Mouse (Mus musculus) stomach, postnatal 0 days (tissue): ENCODE measurements around the gene Astn1. TPM values are rescaled to one million over a fixed set of nuclear protein-coding genes. Genes with fewer than 3 reads are reported as not detected.

Experiments used
- ATAC-seq: fragments of 200-750 bp; cut with Nextera tagmentation; 2 replicates; pipeline ENCODE4 v1.8.0; 2017; ENCODE audit not compliant: low FRiP score, low TSS enrichment
- DNase-seq: peaks from one replicate; pipeline ENCODE4 v3.0.0-alpha.2; 2016; ENCODE audit warnings: low spot score
- H3K27ac ChIP-seq: fragments of 300-500 bp; sonication (generic); replicated peaks from 2 replicates; pipeline ENCODE4 v1.5.1; 2014; ENCODE audit warnings: mild to moderate bottlenecking, control low read depth
- H3K27me3 ChIP-seq: fragments of 300-500 bp; sonication (generic); 2 replicates; pipeline ENCODE4 v1.6.1; 2014; ENCODE audit warnings: low read length; ENCODE audit not compliant: control insufficient read depth, insufficient read depth
- H3K36me3 ChIP-seq: fragments of 300-500 bp; sonication (generic); 2 replicates; pipeline ENCODE4 v1.6.1; 2014; ENCODE audit warnings: low read length, mixed read lengths; ENCODE audit not compliant: control insufficient read depth, insufficient read depth
- H3K4me1 ChIP-seq: fragments of 300-500 bp; sonication (generic); replicated peaks from 2 replicates; pipeline ENCODE4 v1.6.1; 2014; ENCODE audit warnings: antibody characterized with exemption; ENCODE audit not compliant: control insufficient read depth, insufficient read depth
- H3K4me2 ChIP-seq: fragments of 300-500 bp; sonication (generic); replicated peaks from 2 replicates; pipeline ENCODE4 v1.6.1; 2014; ENCODE audit warnings: low read depth, mild to moderate bottlenecking, control low read depth, moderate library complexity
- H3K4me3 ChIP-seq: fragments of 300-500 bp; sonication (generic); 2 replicates; pipeline ENCODE4 v1.5.1; 2014; ENCODE audit warnings: low read depth, low read length, control low read depth
- H3K9ac ChIP-seq: fragments of 300-500 bp; sonication (generic); 2 replicates; pipeline ENCODE4 v1.6.1; 2014; ENCODE audit warnings: mild to moderate bottlenecking, low read length, control low read depth, mixed read lengths
- H3K9me3 ChIP-seq: fragments of 300-500 bp; sonication (generic); 2 replicates; pipeline ENCODE4 v1.6.1; 2016; ENCODE audit warnings: low read length; ENCODE audit not compliant: control insufficient read depth
- CTCF ChIP-seq: IDR thresholded peaks from 2 replicates; pipeline ENCODE4 v1.5.1; 2016; ENCODE audit warnings: antibody characterized with exemption, low read depth, mild to moderate bottlenecking, moderate library complexity
- EP300 ChIP-seq: optimal IDR thresholded peaks from 2 replicates; pipeline ENCODE3; 2016; ENCODE audit warnings: antibody characterized with exemption
- WGBS: fragments of 180-500 bp; shearing (Covaris S2); extraction: QIAGEN DNeasy Blood & Tissue Kit; methylation state at CpG from one replicate; pipeline ENCODE4 v1.1.7; 2014; 5-methylcytosine and 5-hydroxymethylcytosine counted together
- polyA plus RNA-seq: library from polyadenylated mRNA; unstranded; fragments of >200 nt; fragmentation: Nextera tagmentation; extraction: Ambion mirVana; gene quantifications from 2 replicates; pipeline ENCODE4 v1.2.1, GENCODE M21; 2015

Astn1 gene
- polyA plus RNA-seq, 1 experiment from 2014 or later: 0.47 TPM

DNA sequence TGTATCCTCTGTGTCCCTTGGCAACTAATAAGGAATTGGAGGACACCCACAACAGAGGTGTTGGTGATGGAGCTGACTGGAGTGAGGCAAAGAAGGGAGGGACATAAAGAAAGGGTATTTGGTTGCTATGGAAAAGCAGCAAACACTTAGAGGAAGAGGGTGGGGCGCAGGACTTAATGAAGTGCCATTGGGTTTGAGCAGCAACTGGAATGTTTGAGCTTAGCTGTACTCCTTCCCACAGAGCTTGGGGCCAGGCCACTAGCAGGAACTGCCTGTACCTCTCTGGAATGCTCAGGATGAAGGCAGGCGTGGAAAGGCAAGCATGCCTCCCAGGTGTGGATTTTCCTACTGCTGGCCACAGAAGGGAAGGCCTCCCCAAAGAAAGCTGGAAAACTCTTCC lies 337.2 kb downstream of the Astn1 start:
- Histone ChIP-seq H3K4me1 (no peaks in the 10 kb centered on the region), H3K9me3 (no peaks in the 10 kb centered on the region), H3K4me3 (no peak overlapping the region), H3K27me3 (no peaks in the 10 kb centered on the region), H3K4me2 (no peak overlapping the region), H3K27ac (no peak overlapping the region), H3K9ac (no peak overlapping the region), H3K36me3 (no peaks in the 10 kb centered on the region)
- TF ChIP-seq EP300 (no peak), CTCF (no peak)
- no peak for ATAC-seq
- 77% methylated on average over 2 of the region's 2 CpGs for WGBS
- no peak for DNase-seq

- TF ChIP-seq EP300 (no peak), CTCF (no peak)
- no peak overlapping the region for H3K27ac ChIP-seq
- H3K36me3 ChIP-seq: no peaks in the 10 kb centered on the region
- DNase-seq (no peak), ATAC-seq (no peak)
- no peaks in the 10 kb centered on the region for H3K27me3 ChIP-seq
- H3K4me3 ChIP-seq: no peak overlapping the region
- no peaks in the 10 kb centered on the region for H3K4me1 ChIP-seq
- H3K9ac ChIP-seq: no peak overlapping the region
- H3K4me2 ChIP-seq: no peak overlapping the region
- no peaks in the 10 kb centered on the region for H3K9me3 ChIP-seq
- 63% methylated on average over 2 of the region's 2 CpGs for WGBS
Observed at GRCm38 (mm10) chr1:158700147-158700546, 338.1 kb downstream of the Astn1 start.

GRCm38 (mm10) chr1:158701336-158701735 lies 339.3 kb downstream of the Astn1 start:
- 37% methylated on average over 1 of the region's 1 CpGs for WGBS
- Histone ChIP-seq H3K27ac (no peak overlapping the region), H3K9ac (no peak overlapping the region), H3K4me1 (no peaks in the 10 kb centered on the region), H3K27me3 (no peaks in the 10 kb centered on the region), H3K36me3 (no peaks in the 10 kb centered on the region), H3K4me3 (no peak overlapping the region), H3K4me2 (no peak overlapping the region), H3K9me3 (no peaks in the 10 kb centered on the region)
- DNase-seq: no peak
- ATAC-seq: no peak
- TF ChIP-seq CTCF (no peak), EP300 (no peak)

DNA sequence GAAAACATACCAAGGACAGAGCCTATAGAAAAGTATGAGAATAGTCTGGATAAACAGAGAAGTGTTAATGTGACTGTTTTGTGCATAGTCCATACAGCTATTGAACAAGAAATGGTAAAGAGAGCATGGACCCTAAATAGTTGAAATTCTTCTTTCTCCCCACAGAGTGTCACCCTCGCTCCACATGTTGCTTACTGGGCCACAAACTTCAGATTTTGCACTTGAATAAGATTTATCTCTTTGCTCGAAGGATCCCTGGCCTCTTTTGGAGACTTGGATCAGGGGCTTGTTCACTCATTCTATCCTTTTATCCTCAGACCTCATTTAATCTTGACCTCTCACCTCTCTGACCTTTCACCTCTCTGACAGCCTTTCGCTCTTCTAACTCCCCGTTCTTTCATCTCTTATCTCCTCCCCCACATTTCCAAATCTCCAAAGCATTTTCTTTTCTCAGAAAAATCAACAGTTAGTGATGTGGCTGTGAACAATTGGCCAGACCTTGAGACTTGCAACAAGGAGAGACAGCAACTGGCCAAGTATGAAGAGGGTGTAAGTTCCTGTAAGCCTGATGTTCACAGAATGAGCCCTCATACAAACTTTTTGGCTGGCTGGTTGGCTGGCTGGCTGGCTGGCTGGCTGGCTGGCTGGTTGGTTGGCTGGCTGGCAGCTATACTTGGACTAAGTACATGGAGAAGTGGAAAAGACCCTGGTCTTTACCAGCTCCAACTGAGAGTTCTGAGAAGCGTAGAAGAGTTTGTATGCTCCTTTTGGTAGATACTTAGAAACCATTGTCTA lies 351.4 kb downstream of the Astn1 start:
- Histone ChIP-seq H3K4me3 (no peak overlapping the region), H3K4me2 (no peak overlapping the region), H3K9me3 (no peaks in the 10 kb centered on the region), H3K9ac (no peak overlapping the region), H3K4me1 (no peaks in the 10 kb centered on the region), H3K27me3 (no peaks in the 10 kb centered on the region), H3K27ac (no peak overlapping the region), H3K36me3 (no peaks in the 10 kb centered on the region)
- WGBS: 30% methylated on average over 5 of the region's 5 CpGs
- DNase-seq (no peak), ATAC-seq (no peak)
- no peak for TF ChIP-seq EP300
- peak; percentile 80 for TF ChIP-seq CTCF

DNA sequence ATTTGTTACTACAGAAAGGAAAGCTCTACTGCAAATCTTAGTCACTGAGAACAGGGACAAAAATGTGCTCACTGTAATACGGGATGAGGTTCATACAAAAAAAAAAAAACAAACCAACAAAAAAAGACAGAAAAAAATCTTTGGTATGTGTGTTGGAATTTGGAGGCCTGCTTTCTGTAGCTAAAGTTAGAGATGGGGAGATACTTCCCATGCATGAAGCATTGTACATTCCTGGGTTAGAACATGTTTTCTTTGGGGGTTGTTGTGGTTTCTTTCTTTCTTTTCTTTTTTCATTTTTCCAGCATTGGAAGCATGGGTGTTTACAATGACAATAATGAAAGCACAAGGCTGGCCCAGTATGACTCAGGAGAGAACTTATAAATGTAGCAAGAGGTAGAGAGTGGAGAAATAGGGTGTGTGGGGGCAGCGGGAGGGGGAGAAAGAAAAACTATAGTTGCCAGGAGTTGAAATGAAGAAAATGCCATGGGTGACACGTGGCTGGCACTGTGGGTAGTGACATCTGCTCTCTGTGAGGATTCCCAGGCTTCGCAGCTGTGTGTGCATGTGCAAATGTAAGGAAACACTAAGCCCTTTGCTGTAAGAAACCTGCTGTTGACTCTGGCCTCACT lies 370.9 kb downstream of the Astn1 start:
- no peak overlapping the region for H3K9ac ChIP-seq
- ATAC-seq: no peak
- WGBS: 52% methylated on average over 4 of the region's 4 CpGs
- no peak overlapping the region for H3K27ac ChIP-seq
- no peaks in the 10 kb centered on the region for H3K27me3 ChIP-seq
- H3K4me1 ChIP-seq: no peaks in the 10 kb centered on the region
- no peaks in the 10 kb centered on the region for H3K9me3 ChIP-seq
- H3K4me2 ChIP-seq: no peak overlapping the region
- no peak overlapping the region for H3K4me3 ChIP-seq
- TF ChIP-seq CTCF: no peak
- no peak for TF ChIP-seq EP300
- DNase-seq: no peak
- H3K36me3 ChIP-seq: no peaks in the 10 kb centered on the region
